Mouse (Mus musculus) midbrain, postnatal 0 days (tissue): ENCODE results near the gene Pp2d1. TPM values are rescaled to one million over a fixed set of nuclear protein-coding genes. Genes with fewer than 3 reads are reported as not detected.

Experiments
- ATAC-seq: fragments of 200-750 bp; cut with Nextera tagmentation; 2 replicates; pipeline ENCODE4 v1.8.0; 2017; ENCODE audit warnings: moderate number of reproducible peaks, mild to moderate bottlenecking, moderate TSS enrichment, moderate library complexity; ENCODE audit not compliant: low FRiP score
- DNase-seq: peaks from one replicate; pipeline ENCODE4 v3.0.0-alpha.2; 2015; ENCODE audit warnings: low spot score
- H3K27ac ChIP-seq: fragments of 300-500 bp; sonication (generic); 2 replicates; pipeline ENCODE4 v1.5.1; 2014; ENCODE audit warnings: low read depth, mild to moderate bottlenecking, low read length, mixed read lengths
- H3K27me3 ChIP-seq: fragments of 300-500 bp; sonication (generic); 2 replicates; pipeline ENCODE4 v1.6.1; 2014; ENCODE audit warnings: low read length, control low read depth, mixed read lengths; ENCODE audit not compliant: insufficient read depth
- H3K36me3 ChIP-seq: fragments of 300-500 bp; sonication (generic); 2 replicates; pipeline ENCODE4 v1.6.1; 2014; ENCODE audit warnings: low read length, control low read depth, mixed read lengths; ENCODE audit not compliant: insufficient read depth
- H3K4me1 ChIP-seq: fragments of 300-500 bp; sonication (generic); 2 replicates; pipeline ENCODE4 v1.6.1; 2014; ENCODE audit warnings: mild to moderate bottlenecking, control low read depth, antibody characterized with exemption, low read length, mixed read lengths; ENCODE audit not compliant: insufficient read depth
- H3K4me2 ChIP-seq: fragments of 300-500 bp; sonication (generic); 2 replicates; pipeline ENCODE4 v1.6.1; 2014; ENCODE audit warnings: low read depth, mild to moderate bottlenecking, low read length, mixed read lengths; ENCODE audit not compliant: poor library complexity, severe bottlenecking
- H3K4me3 ChIP-seq: fragments of 300-500 bp; sonication (generic); 2 replicates; pipeline ENCODE4 v1.5.1; 2014; ENCODE audit warnings: low read depth, mild to moderate bottlenecking, low read length, moderate library complexity
- H3K9ac ChIP-seq: fragments of 300-500 bp; sonication (generic); replicated peaks from 2 replicates; pipeline ENCODE4 v1.6.1; 2014; ENCODE audit warnings: mild to moderate bottlenecking, low read length, moderate library complexity, mixed read lengths; ENCODE audit not compliant: poor library complexity, severe bottlenecking
- H3K9me3 ChIP-seq: fragments of 300-500 bp; sonication (generic); 2 replicates; pipeline ENCODE4 v1.6.1; 2016; ENCODE audit warnings: low read length, control low read depth
- CTCF ChIP-seq: IDR thresholded peaks from 2 replicates; pipeline ENCODE4 v1.5.1; 2016; ENCODE audit warnings: antibody characterized with exemption, mild to moderate bottlenecking
- WGBS: fragments of 180-500 bp; shearing (Covaris S2); extraction: QIAGEN DNeasy Blood & Tissue Kit; methylation state at CpG from one replicate; pipeline ENCODE4 v1.1.7; 2014; 5-methylcytosine and 5-hydroxymethylcytosine counted together
- polyA plus RNA-seq: library from polyadenylated mRNA; unstranded; fragments of >200 nt; fragmentation: Nextera tagmentation; extraction: Ambion mirVana; gene quantifications from 2 replicates; pipeline ENCODE4 v1.2.1, GENCODE M21; 2015
- total RNA-seq: library from RNA; depleted of rRNA; stranded (reverse); fragments of >200 nt; gene quantifications from 2 replicates; pipeline ENCODE4 v1.2.3, GENCODE M21; 2014

Gene Pp2d1
- total and polyA plus RNA-seq, 2 experiments from 2014 or later, result 0.42 TPM; not detected in 1

DNA sequence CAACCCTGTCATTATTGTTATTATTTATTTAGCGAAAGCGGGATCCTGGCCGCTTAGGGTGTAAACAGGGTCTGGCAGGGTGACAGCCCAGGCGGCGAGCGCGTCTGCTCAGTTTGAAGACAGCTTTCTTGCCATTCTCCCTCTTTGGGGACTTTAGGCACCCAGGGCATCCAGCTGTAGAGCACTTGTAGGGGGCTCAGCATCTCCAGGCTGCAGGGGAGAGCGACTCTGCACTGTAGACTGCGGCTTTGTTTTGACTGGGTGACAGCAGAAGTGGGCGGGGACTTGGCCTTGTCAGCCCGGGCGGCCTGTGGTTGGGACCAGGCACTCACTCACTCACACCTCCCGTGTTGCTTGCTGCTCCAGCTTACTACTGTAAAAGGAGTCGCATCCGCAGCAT is 28.9 kb upstream of the Pp2d1 start:
- peak overlapping the region; percentile 93 for H3K27ac ChIP-seq
- H3K4me2 ChIP-seq, result peak overlapping the region; percentile 86
- H3K4me3 ChIP-seq, result peak overlapping the region; percentile 74
- no peaks in the 10 kb centered on the region for H3K9me3 ChIP-seq
- peak; percentile 83 for DNase-seq
- TF ChIP-seq CTCF, result no peak
- peaks cover 5% of the 10 kb centered on the region; the same call in 1 of the 2 replicates for H3K4me1 ChIP-seq
- ATAC-seq, result peak; percentile 86
- H3K9ac ChIP-seq, result peak overlapping the region; percentile 91
- WGBS, result under 1% methylated on average over 15 of the region's 15 CpGs
- no peaks in the 10 kb centered on the region for H3K27me3 ChIP-seq
- no peaks in the 10 kb centered on the region for H3K36me3 ChIP-seq

DNA sequence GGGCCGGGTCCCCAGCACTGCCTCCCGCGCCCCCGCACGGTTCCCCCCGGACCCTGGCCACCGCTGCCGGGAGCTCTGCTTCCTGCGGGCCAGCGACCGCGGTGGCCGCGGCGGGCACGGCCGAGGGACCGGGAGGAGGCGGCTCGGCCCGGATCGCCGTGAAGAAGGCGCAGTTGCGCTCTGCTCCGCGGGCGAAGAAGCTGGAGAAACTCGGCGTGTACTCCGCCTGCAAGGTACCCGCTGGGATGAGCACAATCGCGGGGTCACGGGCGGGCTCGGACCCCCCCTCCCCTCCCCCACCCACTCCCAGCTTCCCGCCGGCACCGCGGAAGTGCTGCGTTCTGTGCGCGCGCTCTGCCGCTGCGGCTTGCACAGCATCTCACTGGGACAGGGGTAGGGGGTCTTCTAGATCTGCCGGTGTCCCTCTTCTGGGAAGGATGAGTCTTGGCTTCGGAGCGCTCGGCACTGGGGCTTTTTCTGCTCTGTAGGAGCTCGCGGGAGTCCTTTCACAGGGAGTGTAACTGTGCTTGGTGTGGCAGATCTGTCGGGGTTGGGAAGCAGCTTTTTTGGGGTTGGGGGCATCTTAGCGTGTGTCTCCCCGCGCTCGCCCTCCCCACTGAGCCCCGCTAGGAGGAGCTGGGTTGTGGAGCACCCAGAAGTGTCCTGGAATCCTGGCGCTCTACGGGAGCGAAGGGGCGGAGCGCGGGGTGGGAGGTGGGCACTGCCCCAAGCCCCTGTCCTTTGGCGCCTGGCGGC is 28.3 kb upstream of the Pp2d1 start:
- DNase-seq, result peak; percentile 45
- H3K4me3 ChIP-seq, result peak overlapping the region; percentile 74
- peak overlapping the region; percentile 86 for H3K4me2 ChIP-seq
- no peaks in the 10 kb centered on the region for H3K27me3 ChIP-seq
- ATAC-seq, result peak; percentile 64
- peak overlapping the region; percentile 93 for H3K27ac ChIP-seq
- H3K9ac ChIP-seq, result peak overlapping the region; percentile 91
- no peaks in the 10 kb centered on the region for H3K36me3 ChIP-seq
- H3K9me3 ChIP-seq, result no peaks in the 10 kb centered on the region
- TF ChIP-seq CTCF, result peak; percentile 37
- WGBS, result under 1% methylated on average over 62 of the region's 67 CpGs
- H3K4me1 ChIP-seq, result peaks cover 5% of the 10 kb centered on the region; the same call in 1 of the 2 replicates

DNA sequence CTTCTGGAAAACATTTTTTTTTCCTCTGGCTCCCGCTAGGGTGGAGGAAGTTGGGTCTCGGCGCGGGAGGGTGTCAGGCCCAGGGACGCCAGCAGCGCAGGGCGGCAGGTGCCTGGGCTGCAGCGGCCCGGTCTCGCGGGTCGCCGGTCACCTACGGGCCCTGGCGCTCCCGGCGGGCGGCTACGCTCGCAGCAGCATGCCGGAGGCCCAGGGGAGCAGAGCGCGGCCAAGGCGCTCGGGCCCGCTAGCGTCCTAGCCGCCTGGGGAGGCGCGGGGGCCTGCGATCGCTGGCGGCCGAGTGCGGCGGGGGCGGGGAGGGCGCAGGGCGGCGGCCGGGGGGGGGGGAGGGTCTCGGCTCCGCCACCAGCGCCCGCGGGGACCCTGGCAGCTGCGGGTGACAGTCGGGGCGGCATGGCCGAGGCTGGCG is 27.7 kb upstream of the Pp2d1 start:
- peaks cover 5% of the 10 kb centered on the region; the same call in 1 of the 2 replicates for H3K4me1 ChIP-seq
- peak overlapping the region; percentile 74 for H3K4me3 ChIP-seq
- TF ChIP-seq CTCF, result peak; percentile 52
- no peaks in the 10 kb centered on the region for H3K36me3 ChIP-seq
- H3K27ac ChIP-seq, result peak overlapping the region; percentile 93
- no peaks in the 10 kb centered on the region for H3K9me3 ChIP-seq
- H3K4me2 ChIP-seq, result peak overlapping the region; percentile 86
- ATAC-seq (peak; percentile 71), DNase-seq (peak; percentile 80)
- H3K9ac ChIP-seq, result peak overlapping the region; percentile 91
- WGBS, result under 1% methylated on average over 39 of the region's 51 CpGs
- H3K27me3 ChIP-seq, result no peaks in the 10 kb centered on the region

DNA sequence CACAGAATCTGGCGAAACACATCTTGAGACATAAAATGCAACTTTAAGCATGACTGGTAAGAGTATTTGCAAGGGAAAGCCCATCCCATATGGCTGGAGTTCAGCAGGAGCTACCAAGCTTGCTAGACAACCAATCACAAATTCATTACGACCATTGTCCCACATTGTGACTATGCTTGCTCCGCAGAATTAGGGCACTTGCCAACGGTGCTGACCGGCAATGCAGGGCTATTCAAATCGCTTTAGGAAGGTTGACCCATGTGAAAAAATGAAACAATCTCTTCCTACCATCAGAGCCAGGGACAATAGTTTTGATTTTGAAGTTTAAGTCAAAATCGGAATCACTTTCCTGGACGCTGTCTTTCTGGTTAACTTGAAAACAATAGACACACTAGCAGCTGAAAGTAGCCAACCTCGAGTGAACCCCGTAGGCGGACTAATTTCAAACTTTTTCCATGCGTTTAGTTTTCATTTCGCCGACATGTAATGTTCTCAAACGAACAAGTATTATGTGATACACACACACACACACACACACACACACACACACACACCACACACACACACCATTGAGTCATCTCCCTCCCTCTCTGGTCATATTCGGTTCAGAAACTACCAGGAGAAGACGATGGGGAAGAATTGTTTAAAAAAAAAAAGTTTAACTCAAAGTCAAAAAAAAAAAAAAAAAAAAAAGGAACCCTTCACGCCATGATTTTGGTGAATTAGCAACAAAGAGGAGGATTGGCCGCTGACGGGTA is 27.1 kb upstream of the Pp2d1 start, which contains the start of gene Kat2b:
TSS of gene Kat2b (plus strand) at position 701 of the 758 bp plus-strand sequence.
- Histone ChIP-seq H3K36me3 (no peaks in the 10 kb centered on the region), H3K4me1 (peaks cover 5% of the 10 kb centered on the region; the same call in 1 of the 2 replicates), H3K4me3 (peak within 1 kb of the TSS; percentile 74), H3K27me3 (no peaks in the 10 kb centered on the region), H3K9ac (peak within 1 kb of the TSS; percentile 91), H3K4me2 (peak within 1 kb of the TSS; percentile 86), H3K9me3 (no peaks in the 10 kb centered on the region), H3K27ac (peak within 1 kb of the TSS; percentile 93)
- TF ChIP-seq CTCF, result no peak
- 1% methylated on average over 20 of the region's 20 CpGs for WGBS
- ATAC-seq (no peak), DNase-seq (peak; percentile 58)

DNA sequence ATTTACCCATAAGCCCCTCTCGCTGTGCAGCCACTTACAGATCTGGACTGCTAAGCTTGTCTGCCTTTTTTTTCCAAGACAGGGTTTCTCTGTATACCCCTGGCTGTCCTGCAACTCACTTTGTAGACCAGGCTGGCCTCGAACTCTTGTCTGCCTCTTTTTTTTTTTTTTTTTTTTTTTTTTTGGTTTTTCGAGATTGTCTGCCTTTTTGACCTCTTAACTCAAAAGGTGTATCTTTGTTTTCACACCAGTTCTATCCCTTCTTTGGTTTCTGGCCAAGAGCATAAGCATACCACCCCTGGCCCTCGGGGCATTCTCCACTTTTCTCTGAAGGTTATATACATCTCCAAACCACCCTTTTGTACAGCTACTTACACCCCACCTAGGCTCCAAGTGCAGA is 25.6 kb upstream of the Pp2d1 start:
- TF ChIP-seq CTCF, result no peak
- Histone ChIP-seq H3K9me3 (no peaks in the 10 kb centered on the region), H3K9ac (no peak overlapping the region), H3K4me3 (no peak overlapping the region), H3K27ac (no peak overlapping the region), H3K36me3 (no peaks in the 10 kb centered on the region), H3K4me1 (peaks cover 5% of the 10 kb centered on the region; the same call in 1 of the 2 replicates), H3K27me3 (no peaks in the 10 kb centered on the region), H3K4me2 (no peak overlapping the region)
- 90% methylated on average over 4 of the region's 4 CpGs for WGBS
- no peak for DNase-seq
- ATAC-seq, result no peak
